Mouse (Mus musculus) lung, embryonic 16.5 days (tissue): Measurements from ENCODE around the gene Vac14. TPM values are rescaled to one million over a fixed set of nuclear protein-coding genes. Genes with fewer than 3 reads are reported as not detected.
A peak's percentile ranks its signal among the peaks of the same experiment; 100 is the strongest.

Source experiments
- ATAC-seq: fragments of 200-750 bp; cut with Nextera tagmentation; 2 replicates; pipeline ENCODE4 v1.8.0; 2017; ENCODE audit warnings: low read depth, mild to moderate bottlenecking, moderate library complexity
- H3K27ac ChIP-seq: fragments of 300-500 bp; sonication (generic); 2 replicates; pipeline ENCODE4 v1.5.1; 2014; ENCODE audit warnings: mild to moderate bottlenecking, control low read depth, low read length
- H3K27me3 ChIP-seq: fragments of 300-500 bp; sonication (generic); 2 replicates; pipeline ENCODE4 v1.6.1; 2014; ENCODE audit warnings: low read depth, low read length, mixed read lengths; ENCODE audit not compliant: control insufficient read depth, insufficient read depth
- H3K36me3 ChIP-seq: fragments of 300-500 bp; sonication (generic); 2 replicates; pipeline ENCODE4 v1.6.1; 2014; ENCODE audit warnings: low read length; ENCODE audit not compliant: control insufficient read depth, insufficient read depth
- H3K4me1 ChIP-seq: fragments of 300-500 bp; sonication (generic); replicated peaks from 2 replicates; pipeline ENCODE4 v1.6.1; 2014; ENCODE audit warnings: low read length, mixed read lengths; ENCODE audit not compliant: control insufficient read depth, insufficient read depth
- H3K4me2 ChIP-seq: fragments of 300-500 bp; sonication (generic); 2 replicates; pipeline ENCODE4 v1.6.1; 2014; ENCODE audit warnings: low read depth, low read length, control low read depth
- H3K4me3 ChIP-seq: fragments of 300-500 bp; sonication (generic); 2 replicates; pipeline ENCODE4 v1.5.1; 2014; ENCODE audit warnings: mild to moderate bottlenecking, low read length, control low read depth
- H3K9ac ChIP-seq: fragments of 300-500 bp; sonication (generic); 2 replicates; pipeline ENCODE4 v1.6.1; 2014; ENCODE audit warnings: low read length, control low read depth
- H3K9me3 ChIP-seq: fragments of 300-500 bp; sonication (generic); 2 replicates; pipeline ENCODE4 v1.6.1; 2016; ENCODE audit warnings: low read length; ENCODE audit not compliant: control insufficient read depth
- WGBS: fragments of 180-500 bp; shearing (Covaris S2); extraction: QIAGEN DNeasy Blood & Tissue Kit; methylation state at CpG from one replicate; pipeline ENCODE4 v1.1.7; 2014; 5-methylcytosine and 5-hydroxymethylcytosine counted together
- polyA plus RNA-seq: library from polyadenylated mRNA; unstranded; fragments of >200 nt; fragmentation: Nextera tagmentation; extraction: Ambion mirVana; gene quantifications from 2 replicates; pipeline ENCODE4 v1.2.1, GENCODE M21; 2015

Vac14 gene
- polyA plus RNA-seq, 1 experiment from 2014 or later: 16.5 TPM

GRCm38 (mm10) chr8:110755511-110756170 is 137.3 kb downstream of the Vac14 start:
- Histone ChIP-seq H3K9ac (no peak overlapping the region), H3K27ac (no peak overlapping the region), H3K4me3 (no peak overlapping the region), H3K4me1 (peaks cover 11% of the 10 kb centered on the region), H3K27me3 (no peaks in the 10 kb centered on the region), H3K9me3 (no peaks in the 10 kb centered on the region), H3K36me3 (no peaks in the 10 kb centered on the region), H3K4me2 (no peak overlapping the region)
- WGBS: 47% methylated on average over 15 of the region's 15 CpGs
- no peak for ATAC-seq

DNA sequence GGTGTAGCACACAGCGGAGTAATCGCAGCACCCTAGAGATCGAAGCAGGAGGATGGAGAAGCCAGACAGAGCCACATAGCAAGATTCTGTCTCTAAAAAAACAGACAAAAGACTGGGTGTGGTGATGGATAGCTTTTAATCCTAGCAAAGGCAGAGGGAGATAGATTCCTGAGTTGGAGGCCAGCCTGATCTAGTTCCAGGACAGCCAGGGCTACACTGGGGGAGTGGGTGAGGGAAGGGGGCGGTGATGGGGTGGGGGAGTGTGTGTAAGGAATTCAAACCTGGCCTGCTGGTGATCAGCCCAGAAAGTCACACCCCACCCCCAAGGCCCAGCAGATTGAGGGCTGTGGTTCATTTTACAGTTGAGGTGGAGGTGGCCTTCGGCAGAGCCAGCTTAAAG is 137.8 kb downstream of the Vac14 start:
- Histone ChIP-seq H3K9ac (no peak overlapping the region), H3K36me3 (no peaks in the 10 kb centered on the region), H3K9me3 (no peaks in the 10 kb centered on the region), H3K4me3 (no peak overlapping the region), H3K4me1 (peaks cover 17% of the 10 kb centered on the region), H3K4me2 (no peak overlapping the region), H3K27me3 (no peaks in the 10 kb centered on the region), H3K27ac (no peak overlapping the region)
- no peak for ATAC-seq
- 71% methylated on average over 5 of the region's 5 CpGs for WGBS

DNA sequence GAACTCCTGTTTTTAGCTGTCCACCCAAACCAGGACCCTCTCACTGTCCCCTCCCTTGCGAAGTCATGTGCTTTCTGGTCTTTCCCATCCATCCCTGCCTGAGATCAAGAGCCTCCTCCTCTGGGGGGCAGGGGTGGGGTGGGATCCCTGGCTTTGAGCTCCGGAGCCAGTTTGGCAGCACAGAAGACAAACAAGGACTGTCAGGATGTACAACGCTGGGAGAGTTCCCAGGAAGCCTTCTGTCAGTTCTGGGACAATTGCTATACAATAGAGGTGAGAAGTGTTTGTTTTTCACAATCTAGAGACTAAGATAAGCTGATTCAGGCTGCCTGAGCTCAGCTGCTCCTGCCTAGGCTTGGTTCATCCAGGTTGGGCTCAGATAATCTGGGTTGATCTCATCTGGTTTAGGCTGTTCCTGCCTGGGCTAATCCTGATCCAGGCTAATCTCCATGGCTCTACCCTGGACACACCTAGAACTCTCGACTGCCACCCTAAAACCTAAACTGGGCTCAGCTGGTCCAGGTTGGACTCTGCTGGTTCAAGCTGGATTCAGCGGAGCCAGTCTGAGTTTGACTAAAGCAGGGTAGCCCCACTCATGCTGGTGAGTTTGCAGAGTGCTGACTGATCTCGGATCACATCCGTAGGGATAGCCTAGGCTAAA is 142.0 kb downstream of the Vac14 start:
- no peak overlapping the region for H3K4me3 ChIP-seq
- H3K9me3 ChIP-seq: no peaks in the 10 kb centered on the region
- H3K9ac ChIP-seq: no peak overlapping the region
- peak overlapping the region; percentile 47 for H3K27ac ChIP-seq
- no peaks in the 10 kb centered on the region for H3K36me3 ChIP-seq
- H3K27me3 ChIP-seq: no peaks in the 10 kb centered on the region
- ATAC-seq: peak; percentile 21; the same call in 1 of the 2 replicates
- no peak overlapping the region for H3K4me2 ChIP-seq
- 50% methylated on average over 7 of the region's 7 CpGs for WGBS
- peaks cover 16% of the 10 kb centered on the region for H3K4me1 ChIP-seq

GRCm38 (mm10) chr8:110761185-110761584 is 142.8 kb downstream of the Vac14 start:
- ATAC-seq: peak; percentile 92

GRCm38 (mm10) chr8:110761988-110762387 is 143.6 kb downstream of the Vac14 start:
- Histone ChIP-seq H3K4me2 (no peak overlapping the region), H3K9ac (no peak overlapping the region), H3K36me3 (no peaks in the 10 kb centered on the region), H3K4me1 (peaks cover 16% of the 10 kb centered on the region), H3K27me3 (no peaks in the 10 kb centered on the region), H3K27ac (no peak overlapping the region), H3K4me3 (no peak overlapping the region), H3K9me3 (no peaks in the 10 kb centered on the region)
- WGBS: 40% methylated on average over 6 of the region's 6 CpGs
- peak; percentile 62; the same call in 1 of the 2 replicates for ATAC-seq

More at GRCm38 (mm10) chr8:110761185-110761584, 142.8 kb downstream of the Vac14 start:
- no peak overlapping the region for H3K4me3 ChIP-seq
- peaks cover 16% of the 10 kb centered on the region for H3K4me1 ChIP-seq
- peak overlapping the region; percentile 47 for H3K27ac ChIP-seq
- no peaks in the 10 kb centered on the region for H3K9me3 ChIP-seq
- no peak overlapping the region for H3K9ac ChIP-seq
- no peak overlapping the region for H3K4me2 ChIP-seq
- no peaks in the 10 kb centered on the region for H3K36me3 ChIP-seq
- WGBS: 21% methylated on average over 5 of the region's 5 CpGs
- no peaks in the 10 kb centered on the region for H3K27me3 ChIP-seq

DNA sequence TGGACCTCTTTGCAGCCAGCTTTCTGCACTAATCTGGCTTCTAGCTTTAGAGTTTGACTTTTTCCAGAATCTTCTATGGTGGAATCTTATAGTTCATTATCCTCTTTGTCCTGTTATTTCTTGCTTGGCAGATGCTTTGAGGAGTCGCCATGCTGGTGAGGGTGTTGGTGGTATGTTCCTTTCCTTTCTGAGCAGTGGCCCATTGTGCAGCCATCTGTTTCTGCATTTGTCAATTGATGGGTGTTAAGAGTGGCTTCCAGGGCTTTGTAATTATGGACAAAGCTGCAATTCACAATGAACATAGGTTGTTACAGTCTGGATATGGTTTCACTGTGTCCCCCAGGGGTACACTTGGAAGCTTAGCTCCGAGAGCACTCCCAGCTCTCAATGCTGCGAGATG is 146.3 kb downstream of the Vac14 start:
- WGBS: 81% methylated on average over 3 of the region's 3 CpGs
- no peak for ATAC-seq
- H3K27ac ChIP-seq: no peak overlapping the region
- H3K27me3 ChIP-seq: no peaks in the 10 kb centered on the region
- H3K9me3 ChIP-seq: no peaks in the 10 kb centered on the region
- no peak overlapping the region for H3K4me2 ChIP-seq
- no peaks in the 10 kb centered on the region for H3K36me3 ChIP-seq
- peaks cover 16% of the 10 kb centered on the region for H3K4me1 ChIP-seq
- H3K4me3 ChIP-seq: no peak overlapping the region
- H3K9ac ChIP-seq: no peak overlapping the region

DNA sequence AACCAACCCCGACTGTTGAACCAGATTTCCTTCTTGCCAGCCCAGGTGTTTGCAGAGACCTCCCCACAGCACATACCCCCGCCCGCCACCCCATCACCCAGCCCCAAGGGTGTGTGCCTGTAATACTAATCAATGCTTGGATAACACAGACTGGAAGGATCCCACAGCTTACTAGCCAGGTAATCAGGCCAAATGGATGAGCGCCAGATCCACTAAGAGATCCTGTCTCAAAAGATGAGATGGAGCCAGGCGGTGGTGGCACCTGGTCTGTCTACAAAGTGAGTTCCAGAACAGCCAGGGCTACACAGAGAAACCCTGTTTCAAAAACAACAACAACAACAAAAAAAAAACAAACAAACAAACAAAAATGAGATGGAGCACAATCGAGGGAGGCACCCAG is 148.9 kb downstream of the Vac14 start:
- Histone ChIP-seq H3K27ac (no peak overlapping the region), H3K4me1 (no peaks in the 10 kb centered on the region), H3K4me2 (no peak overlapping the region), H3K4me3 (no peak overlapping the region), H3K9ac (no peak overlapping the region), H3K36me3 (no peaks in the 10 kb centered on the region), H3K27me3 (no peaks in the 10 kb centered on the region), H3K9me3 (no peaks in the 10 kb centered on the region)
- 83% methylated on average over 6 of the region's 6 CpGs for WGBS
- ATAC-seq: no peak

Other genes with a start within 250 kb of the Vac14 start
- 13.2 and 15.5 TPM in 2 replicates for gene Mtss1l, start 102.9 kb downstream of the Vac14 start, polyA plus RNA-seq
- gene Il34, start 187.3 kb downstream of the Vac14 start, polyA plus RNA-seq: 4.9 and 6.5 TPM in 2 replicates
- 73.9 and 74.9 TPM in 2 replicates for gene Cog4, start 228.0 kb downstream of the Vac14 start, polyA plus RNA-seq
- 132 and 140 TPM in 2 replicates for gene Sf3b3, start 228.2 kb downstream of the Vac14 start, polyA plus RNA-seq